Mouse (Mus musculus) cerebellum, postnatal 14 days (tissue): ENCODE results near the gene Setd1a.
"Not testable (repeated sequence)": the region's sequence is repeated elsewhere in the genome, so short reads cannot be mapped to it uniquely, and the experiment has no call there.

ENCODE experiments used
- DNase-seq, 2 experiments: peaks; one replicate each; pipeline ENCODE4 v3.0.0; 2021; ENCODE audit warnings: mixed read lengths in 2 of 2

Setd1a gene

DNA sequence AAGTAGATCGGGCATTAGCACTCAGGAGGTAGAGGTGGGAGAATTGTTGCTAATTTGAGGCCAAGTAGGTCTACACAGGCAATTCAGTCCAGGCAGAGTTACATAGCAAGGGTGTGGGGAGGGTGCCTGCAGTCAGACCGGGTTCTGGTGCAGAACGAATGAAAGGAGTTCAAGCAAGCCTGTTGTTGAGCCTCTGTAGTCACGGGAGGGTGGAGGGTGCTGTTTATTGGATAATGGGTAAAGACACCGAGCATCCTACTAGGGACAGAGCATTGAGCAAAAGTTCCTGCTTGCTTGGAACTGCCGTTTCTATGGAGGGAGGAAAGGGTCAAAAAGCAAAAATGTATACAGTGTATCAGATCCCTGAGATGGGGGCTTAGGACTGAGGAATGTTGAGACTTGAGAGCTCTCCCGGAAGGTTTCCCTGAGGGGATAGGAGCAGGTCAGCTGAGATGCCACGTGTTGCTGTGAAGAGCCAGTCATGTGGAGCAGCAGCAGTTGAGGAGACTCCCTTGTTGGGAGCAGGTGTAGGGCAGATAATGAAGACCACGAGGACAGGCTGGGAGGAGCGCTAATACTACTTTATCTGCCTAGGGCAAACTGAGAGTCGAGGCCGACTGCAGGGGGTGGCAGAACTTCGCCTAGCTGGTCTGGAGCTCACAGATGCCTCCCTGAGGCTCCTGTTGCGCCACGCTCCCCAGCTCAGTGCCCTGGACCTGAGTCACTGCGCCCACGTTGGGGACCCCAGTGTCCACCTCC, 9.4 kb upstream of the Setd1a start:
- no peak for DNase-seq

DNA sequence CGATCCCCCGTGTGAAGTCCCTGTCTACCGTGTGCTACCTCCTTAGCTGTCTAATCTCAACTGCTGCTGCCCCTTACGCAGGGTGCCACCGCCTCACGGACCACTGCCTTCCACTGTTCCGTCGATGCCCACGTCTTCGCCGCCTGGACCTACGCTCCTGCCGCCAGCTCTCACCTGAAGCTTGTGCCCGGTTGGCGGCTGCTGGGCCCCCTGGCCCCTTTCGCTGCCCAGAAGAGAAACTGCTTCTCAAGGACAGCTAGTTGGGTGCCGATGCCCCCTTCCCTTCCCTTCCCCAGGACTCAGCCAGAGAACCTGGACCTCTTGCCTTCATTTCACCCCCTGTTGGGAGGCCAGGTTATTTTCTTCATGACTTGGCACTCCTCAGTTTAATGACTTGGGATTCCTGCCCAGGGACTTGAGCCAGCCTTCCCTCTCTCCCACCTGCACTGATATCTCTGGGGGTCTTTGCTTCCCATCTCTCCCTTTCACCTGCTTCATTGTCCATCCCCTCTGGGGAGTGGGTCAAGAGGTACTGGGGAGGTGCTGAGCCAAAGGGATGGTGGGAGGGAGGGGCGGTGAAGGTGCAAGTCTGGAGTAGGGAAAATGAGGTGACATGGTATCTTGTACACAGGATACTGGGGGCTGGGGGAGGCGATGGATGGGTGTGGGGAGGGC, 8.7 kb upstream of the Setd1a start:
- peak in 1 of 2 experiments; percentile 54 for DNase-seq

DNA sequence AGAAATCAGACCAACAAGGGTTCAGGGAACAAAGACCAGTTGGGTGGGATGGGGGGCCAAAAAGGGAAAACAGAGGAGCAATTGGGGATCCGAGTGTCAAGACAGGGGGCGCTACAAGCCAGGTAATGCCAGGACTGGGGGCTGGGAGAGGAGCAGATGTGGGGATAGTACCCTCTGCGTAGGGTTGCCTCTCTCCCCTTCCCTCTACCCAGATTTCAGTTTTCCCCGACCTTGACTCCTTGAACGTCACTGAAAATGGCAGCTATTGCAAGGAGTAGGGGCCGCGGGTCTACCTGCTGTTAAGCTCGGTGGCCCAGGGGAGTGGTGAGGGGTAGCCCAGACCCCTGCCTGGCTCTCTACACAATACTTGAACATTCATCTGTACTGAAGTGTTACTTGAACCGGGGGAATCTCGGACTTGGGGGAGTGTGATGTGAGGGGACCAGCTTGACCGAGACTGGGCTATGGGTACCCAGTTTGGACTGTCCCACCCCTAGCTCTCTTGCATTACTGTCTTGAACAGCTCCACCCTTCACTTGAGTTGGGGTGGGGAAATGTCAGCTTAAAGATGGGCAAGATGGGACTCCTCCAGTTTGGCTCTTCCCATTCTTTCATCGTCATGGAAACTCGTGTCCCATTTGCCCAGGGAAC, 8.0 kb upstream of the Setd1a start:
- peak in 1 of 2 experiments; percentile 60 for DNase-seq

DNA sequence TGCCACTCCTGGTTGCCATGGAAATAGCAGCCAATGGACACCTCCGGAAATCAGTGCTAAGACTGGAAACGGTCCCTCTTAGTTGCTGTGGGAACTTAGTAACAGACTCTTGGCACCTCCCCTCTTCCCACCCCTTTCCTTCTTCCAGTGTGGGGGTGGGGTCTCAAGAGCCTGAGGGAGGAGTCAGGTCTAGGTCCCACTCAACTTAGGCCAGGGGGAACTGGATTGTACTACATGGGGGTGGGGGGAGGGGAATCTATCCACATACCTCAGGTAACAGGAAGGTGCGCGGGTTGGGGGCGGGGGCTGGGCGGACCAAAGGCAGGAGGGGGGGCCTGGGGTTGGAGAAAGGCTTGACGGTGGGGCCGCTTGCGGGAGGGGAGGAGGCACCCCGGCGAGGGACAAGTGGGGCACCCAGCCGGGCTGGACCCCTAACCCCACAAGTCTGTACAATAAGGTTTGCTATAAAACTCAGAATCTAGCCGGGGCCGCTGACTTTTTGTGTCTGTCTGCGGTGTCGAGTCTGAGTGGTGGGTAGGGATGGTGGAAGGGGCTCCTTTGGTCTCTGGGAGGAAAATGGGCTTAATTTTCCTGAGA, 7.4 kb upstream of the Setd1a start:
- DNase-seq: peak; percentile 96 to 98

DNA sequence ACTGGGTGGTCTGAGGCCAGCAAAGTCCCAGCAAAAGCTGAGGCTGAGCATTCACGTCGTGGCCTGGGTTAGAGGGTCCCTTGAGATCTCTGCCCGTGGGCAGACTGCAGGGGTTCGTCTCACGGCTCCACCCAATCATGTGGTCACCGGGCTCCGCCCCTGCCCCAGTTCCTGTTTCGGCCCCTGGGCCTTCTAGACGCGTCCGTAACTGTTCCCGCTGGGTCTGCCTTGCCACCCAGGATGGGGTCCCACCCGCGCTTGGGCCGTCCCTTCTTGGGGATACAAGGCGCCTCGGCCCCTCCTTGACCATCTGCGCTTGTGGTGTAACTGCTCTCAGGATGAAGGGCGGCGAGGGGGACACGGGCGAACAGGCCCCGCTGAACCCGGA, 6.8 kb upstream of the Setd1a start, which contains the start of gene Orai3:
Gene Orai3, plus strand, starts transcription at position 165 of the 388 bp plus-strand sequence.
- DNase-seq: peak; percentile 80 to 83

DNA sequence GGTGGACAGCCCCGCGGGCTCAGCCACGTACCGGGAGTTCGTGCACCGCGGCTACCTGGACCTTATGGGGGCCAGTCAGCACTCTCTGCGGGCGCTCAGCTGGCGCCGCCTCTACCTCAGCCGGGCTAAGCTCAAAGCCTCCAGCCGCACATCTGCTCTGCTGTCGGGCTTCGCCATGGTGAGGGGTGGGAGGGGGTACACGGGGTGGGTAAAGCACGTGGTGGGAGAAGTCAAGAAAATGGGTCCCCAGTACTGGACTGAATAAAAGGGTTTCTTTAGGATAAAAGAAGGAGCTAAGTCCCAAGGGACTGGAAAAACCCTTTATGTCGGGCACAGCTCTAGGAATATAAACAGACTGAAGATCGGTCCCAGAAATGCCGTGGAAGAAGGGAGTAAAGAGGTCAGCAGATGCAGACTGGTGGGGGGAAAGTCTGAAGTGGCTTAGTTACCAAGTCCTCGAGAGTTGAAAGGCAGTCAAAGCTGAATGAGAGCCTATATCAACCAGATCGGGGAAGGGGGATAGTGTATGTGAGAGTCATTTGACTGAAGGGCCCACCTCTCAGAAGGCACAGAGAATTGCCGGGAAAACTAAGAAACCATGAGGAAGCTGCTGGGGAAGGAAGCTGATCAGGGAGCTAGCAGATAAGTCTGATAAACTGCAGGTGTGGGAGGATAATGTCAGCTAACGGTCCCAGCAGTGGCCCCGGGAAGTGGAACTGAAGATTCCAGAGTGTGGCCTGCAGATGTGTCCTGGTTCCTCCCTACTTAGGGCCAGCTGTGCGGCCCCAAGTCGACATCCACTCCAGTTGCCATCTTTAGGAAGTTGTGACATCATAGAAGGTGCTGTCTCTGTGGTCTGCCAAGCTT, 6.2 kb upstream of the Setd1a start:
- no peak for DNase-seq

DNA sequence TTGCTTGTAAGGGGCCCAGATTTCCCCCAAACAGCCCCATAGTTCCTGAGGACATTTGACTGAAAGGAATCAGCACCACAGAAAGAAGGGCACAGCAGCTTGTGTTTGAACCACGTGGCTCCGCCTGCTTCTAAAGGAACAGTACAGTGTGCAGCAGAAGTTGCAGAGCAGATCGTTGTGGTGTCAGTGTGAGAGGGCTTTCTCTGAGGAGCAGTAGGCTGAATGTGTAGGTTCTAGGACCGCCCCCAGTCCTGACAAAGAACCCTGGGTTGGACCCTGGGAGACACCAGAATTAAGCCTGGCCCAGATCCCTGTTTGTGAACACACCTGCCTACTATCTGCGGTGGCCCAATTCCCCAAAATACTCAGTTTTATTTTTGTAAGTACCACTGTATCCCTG, 5.2 kb upstream of the Setd1a start:
- DNase-seq: no peak

DNA sequence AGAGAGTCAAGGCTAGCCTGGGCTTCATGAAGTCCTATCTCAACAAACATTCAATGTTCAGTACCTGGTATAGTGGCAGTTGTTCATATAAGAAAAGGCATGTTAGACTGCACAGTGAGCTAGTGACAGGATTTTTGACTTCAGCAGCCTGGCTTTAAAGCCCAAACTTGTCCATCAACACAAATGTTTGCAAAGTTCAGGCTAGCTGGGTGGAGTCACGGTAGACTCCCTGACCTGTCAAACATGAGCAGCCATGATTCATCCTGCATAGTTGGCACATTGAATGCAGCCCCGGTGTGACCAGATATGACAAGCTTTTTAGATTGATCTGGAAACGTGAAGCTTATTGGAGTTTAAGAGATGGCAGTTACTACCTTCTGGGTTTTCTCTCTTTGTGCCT, 4.4 kb upstream of the Setd1a start:
- no peak for DNase-seq

DNA sequence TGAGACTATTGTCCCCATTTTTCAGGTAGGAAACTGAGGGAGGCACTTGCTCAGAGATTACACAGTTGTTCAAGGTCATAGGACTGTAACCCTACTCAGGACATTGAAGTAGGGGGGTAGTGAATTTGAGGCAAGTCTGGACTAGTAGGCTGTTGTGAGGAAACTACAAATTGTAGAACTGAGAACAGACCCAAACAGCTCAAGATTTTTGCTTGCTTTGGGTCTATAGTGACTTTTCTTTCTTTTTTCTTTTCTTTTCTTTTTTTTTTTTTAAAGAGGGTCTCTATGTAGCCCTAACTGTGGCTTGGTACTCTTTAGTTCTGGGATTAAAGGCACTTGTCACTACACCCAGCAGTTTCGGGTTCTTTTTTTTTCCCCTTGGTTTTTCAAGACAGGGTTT, 3.9 kb upstream of the Setd1a start:
- DNase-seq: no peak

DNA sequence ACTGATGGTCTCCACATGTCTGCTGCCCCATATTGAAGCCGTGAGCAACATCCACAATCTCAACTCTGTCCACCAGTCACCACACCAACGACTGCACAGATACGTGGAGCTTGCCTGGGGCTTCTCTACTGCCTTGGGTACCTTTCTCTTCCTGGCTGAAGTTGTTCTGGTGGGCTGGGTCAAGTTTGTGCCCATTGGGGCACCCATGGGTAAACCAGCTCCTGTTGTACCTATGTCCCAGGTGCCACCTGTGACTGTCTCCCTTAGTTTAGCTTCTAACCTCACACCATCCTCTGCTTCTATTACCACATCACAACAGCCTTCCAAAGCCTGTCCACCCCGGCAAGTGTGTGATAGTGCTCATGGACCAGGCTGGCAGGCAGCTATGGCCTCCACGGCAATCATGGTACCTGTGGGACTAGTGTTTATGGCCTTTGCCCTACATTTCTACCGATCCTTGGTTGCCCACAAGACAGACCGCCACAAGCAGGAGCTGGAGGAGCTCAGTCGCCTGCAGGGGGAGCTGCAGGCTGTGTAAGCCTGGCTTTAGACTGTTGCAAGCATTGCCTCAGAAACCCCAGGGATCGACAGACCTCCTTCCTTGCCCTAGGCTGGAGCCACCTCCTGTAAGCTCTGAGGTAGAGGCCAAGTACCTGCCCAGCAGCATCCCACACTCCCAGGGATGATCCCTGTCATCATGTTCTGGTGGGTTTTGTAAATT, 2.6 kb upstream of the Setd1a start:
- peak; percentile 83 to 87 for DNase-seq

DNA sequence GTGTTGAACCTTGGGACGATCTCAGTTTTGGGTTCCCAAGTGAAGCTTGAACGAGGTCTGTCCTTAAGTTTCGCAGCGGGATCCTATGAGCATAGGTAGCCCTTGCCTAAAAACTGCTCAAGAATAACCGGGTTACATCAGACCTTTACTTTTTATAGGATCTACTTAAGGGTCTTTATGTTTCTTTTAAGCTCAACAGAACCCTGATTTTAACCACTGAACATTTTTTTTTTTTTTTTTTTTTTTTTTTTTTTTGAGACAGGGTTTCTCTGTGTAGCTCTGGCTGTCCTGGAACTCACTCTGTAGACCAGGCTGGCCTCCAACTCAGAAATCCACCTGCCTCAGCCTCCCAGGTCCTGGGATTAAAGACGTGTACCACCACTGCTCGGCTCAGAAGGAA, 633 bp upstream of the Setd1a start:
- not testable (repeated sequence) for DNase-seq

DNA sequence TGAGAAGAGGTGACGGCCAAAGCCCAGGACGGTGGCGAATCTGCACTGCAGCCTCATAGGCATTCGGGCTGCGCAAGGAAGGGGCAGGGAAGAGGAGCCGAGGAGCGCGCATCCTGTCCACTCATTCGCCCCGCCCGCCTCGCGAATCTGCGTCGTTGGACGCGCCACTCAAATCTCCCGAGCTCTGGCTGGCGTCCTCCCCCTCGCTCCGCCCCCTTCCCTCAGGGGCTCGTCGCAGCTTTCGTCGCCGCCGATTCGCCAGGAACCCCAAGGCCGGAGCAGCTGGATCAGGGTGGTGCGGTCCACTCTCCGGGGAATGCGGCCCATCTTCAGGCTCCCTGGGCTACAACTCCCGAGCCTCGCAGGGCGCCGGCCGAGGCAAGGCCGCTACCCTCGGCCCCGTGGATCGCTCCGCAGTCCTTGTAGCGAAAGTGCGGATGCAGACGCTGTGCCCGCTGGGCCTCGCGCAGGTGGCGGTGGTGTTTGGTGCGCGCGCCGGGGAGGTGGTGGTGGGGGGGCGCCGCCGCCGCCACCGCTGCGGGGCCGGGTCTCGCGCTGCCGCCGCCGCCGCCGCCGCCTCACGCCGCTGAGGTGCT, 506 bp downstream of the Setd1a start:
- peak; percentile 98 to 99 for DNase-seq

DNA sequence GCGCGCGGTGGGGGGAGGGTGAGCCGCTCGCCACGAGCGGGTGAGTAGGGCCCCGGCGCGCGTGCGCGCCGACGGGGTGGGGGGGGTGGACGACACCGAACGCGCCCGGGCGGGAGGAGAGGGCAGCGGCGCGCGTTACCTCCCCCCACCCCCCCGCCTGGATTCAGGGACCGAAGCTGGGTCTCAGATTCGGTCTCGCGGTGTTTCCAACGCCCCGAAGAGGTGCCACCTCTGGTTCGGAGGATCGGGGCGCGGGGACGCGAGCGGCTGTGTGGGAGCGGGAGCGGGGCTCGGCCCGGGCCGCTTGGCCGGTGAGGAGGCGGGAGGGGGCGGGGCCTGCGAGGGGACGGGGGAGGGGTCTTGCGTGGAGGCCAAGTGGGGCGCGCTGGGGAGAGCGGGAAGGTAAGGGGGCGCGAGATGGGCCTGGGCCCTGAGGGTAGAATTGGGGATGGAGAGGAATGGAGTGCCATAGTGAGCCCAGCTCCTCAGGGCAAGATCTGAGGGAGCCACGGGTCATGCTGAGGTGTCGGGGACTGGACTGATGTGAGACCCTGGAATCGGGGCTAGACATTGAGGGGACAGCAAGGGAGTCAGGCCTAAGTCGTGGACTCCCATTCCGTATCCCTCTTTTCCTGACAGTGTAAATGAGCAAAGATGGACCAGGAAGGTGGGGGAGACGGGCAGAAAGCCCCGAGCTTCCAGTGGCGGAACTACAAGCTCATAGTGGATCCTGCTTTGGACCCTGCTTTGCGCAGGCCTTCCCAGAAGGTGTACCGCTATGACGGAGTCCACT, 1.2 kb downstream of the Setd1a start:
- DNase-seq: peak; percentile 78 to 81

DNA sequence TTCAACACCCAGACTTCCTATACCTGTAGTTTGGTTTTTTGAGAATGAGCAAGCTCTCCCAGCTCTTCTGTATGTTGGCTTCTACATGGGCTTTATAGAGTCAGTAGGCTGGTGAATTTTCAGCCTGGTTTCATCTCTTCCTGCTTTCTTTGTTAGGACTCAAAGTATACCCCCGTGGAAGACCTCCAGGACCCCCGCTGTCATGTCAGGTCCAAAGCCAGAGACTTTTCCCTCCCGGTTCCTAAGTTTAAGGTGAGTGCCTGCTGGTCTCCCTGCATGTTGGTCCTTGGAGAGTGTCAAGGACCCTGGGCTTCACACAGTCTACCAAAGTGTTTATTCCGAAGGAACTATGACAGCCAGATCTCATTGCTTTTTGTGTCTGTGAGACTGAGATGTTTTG, 1.9 kb downstream of the Setd1a start:
- DNase-seq: peak; percentile 33 to 64

DNA sequence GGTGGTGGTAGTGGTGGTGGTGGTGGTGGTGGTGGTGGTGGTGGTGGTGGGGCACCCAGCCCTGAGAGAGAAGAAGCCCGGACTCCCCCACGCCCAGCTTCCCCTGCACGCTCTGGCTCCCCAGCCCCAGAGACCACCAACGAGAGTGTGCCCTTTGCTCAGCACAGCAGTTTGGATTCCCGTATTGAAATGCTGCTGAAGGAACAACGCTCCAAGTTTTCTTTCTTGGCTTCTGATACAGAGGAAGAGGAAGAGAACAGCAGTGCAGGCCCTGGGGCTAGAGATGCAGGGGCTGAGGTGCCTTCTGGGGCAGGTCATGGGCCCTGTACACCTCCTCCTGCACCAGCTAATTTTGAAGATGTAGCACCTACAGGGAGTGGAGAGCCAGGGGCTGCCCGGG, 8.8 kb downstream of the Setd1a start, which contains the start of gene Gm49388:
Gene Gm49388, plus strand, starts transcription at position 301 of the 400 bp plus-strand sequence.
- DNase-seq: no peak

DNA sequence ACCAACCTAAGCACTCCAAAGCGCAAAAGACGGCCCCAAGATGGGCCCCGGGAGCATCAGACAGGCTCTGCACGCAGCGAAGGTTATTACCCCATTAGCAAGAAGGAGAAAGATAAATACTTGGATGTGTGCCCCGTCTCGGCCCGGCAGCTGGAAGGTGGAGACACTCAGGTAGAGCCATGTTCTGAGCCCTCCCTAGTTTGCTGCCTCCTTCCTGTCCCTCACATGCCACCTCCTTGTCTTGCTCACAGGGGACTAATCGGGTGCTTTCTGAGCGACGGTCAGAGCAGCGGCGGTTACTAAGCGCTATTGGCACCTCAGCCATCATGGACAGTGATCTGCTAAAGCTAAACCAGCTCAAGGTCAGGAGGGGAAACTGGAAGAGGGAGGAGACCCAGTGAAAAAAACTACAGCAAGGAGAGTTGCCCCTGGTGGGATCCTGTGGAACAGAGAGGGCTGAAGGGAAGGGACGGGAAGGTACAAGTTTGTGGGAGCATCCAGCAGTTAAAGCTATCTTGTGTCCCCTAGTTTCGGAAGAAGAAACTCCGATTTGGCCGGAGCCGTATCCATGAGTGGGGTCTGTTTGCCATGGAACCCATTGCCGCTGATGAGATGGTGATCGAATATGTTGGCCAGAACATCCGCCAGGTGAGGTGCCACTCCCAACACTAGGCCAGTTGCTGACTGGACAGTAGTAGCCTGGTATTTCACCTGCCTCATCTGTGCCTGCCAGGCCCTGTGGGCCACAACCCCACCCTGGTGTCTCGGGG, 20.8 kb downstream of the Setd1a start:
- DNase-seq: peak in 1 of 2 experiments; percentile 42

DNA sequence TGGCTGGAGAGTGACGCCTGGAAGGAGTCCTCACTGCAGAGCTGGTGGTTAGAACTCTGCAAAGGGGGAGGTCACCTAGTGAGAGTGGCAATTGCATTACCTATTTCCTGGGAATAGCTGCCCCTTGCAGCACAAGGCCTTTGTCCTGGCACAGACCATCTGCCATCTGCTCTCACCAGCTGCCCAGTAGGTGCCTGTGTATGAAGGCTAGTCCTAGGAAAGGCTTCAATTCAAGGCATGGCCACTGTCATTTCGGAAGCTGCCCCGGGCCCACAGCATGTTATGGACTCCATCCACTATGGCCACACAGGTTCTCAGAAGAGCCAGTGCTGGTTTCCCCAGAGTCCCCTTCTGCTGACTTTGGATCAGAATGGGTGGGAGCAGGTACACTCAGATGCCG, 22.1 kb downstream of the Setd1a start:
- DNase-seq: peak; percentile 89 to 95

DNA sequence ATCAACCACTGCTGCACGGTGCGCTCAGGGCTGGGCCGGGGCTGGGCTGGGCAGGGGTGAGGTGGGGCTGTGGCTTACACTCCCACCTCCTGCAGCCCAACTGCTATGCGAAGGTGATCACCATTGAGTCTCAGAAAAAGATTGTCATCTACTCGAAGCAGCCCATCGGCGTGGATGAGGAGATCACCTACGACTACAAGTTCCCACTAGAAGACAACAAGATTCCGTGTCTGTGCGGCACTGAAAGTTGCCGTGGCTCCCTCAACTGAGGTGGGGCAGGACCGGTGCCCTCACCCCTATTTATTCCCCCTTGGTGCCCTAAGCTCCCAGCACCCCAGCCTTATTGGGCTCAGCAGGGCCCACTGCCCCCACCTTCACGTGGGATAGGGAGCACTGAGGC, 22.7 kb downstream of the Setd1a start:
- DNase-seq: no peak

DNA sequence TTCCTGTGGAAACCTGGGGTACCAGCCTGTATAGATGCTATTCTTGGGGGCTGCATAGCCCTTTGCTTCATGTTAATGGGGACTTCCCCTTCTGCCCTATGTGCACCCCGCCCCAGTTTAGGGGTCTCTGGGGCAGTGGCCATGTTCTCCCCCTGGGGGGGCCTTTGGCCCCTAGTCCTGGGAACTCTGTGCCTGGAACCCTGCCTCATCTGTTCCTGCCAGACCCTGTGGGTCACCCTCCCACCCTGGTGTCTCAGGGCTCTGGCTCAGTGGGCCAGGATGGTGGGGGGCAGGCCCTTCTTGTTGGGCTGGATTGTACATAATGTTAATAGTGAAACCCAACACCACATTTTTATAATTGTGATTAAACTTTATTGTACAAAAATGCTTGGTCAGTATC, 23.3 kb downstream of the Setd1a start:
- DNase-seq: peak; percentile 58
